Mouse (Mus musculus): ENCODE results near the gene Polr2l.
A peak's percentile ranks its signal among the peaks of the same experiment; 100 is the strongest.

DNA sequence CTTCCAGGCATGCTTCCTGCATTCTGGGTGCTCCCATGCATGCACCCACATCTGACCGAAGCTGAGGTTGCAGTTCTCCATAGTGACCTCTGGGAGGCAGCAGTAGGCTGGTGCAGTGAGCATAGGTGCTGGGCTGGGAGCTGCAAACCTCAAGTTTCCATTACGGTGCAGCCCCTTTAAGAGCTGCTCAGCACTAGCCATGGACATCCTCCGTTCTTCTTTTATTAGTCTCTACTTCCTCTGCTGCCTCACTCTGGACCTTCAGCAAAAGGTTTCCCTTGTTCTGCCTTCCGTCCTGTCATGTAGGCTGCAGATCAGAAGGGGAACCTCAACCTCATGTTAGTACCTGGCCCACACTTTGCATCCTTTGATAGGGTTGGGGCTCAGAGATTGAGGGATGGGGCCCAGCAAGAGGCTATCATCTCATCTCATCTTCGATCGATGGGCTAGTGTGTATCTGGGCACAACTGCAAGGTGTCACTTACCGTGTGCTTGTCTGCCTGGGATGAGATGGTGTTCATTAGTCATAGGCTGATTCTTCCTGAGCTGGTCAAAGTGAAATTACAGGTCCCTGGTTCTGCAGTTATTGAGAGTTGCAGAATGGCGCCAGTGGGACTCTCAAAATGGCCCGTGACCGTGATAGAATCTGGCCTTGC lies 6.0 kb upstream of the Polr2l start:
- TF ChIP-seq CTCF (IDR thresholded peaks at IDR 0.05; ENCODE audit: control insufficient read depth, insufficient read depth, insufficient replicate concordance, low read depth, low read length) = peak; percentile 91; the same call in 1 of the 2 replicates
- no peak for TF ChIP-seq POLR2A (IDR thresholded peaks at IDR 0.05; ENCODE audit: control insufficient read depth, low read depth, low read length)
